Mouse (Mus musculus): ENCODE measurements around the gene D930048N14Rik. TPM values are rescaled to one million over a fixed set of nuclear protein-coding genes. Genes with fewer than 3 reads are reported as not detected.
"Not testable (repeated sequence)": the region's sequence is repeated elsewhere in the genome, so short reads cannot be mapped to it uniquely, and the experiment has no call there.

The D930048N14Rik gene
- polyA plus RNA-seq, 1 experiment from 2014 or later, result 0.95 TPM

GRCm38 (mm10) chr11:51616113-51616512, 34.6 kb upstream of the D930048N14Rik start:
- peak overlapping the region; percentile 77 for H3K9ac ChIP-seq

GRCm38 (mm10) chr11:51617693-51618092, 33.1 kb upstream of the D930048N14Rik start:
- 1% methylated on average over 4 of the region's 4 CpGs for WGBS (ENCODE audit: insufficient replicate concordance)
- H3K9me3 ChIP-seq (replicated peaks), result no peaks in the 10 kb centered on the region
- no peak overlapping the region for H3K4me3 ChIP-seq
- no peak overlapping the region for H3K4me2 ChIP-seq
- no peak for ATAC-seq
- H3K36me3 ChIP-seq, result peaks cover 16% of the 10 kb centered on the region
- H3K4me1 ChIP-seq, result peaks cover 60% of the 10 kb centered on the region
- H3K27ac ChIP-seq, result no peak overlapping the region
- no peak overlapping the region for H3K9ac ChIP-seq
- H3K27me3 ChIP-seq (replicated peaks), result no peaks in the 10 kb centered on the region

More at GRCm38 (mm10) chr11:51616113-51616512, 34.6 kb upstream of the D930048N14Rik start:
- 81% methylated on average over 7 of the region's 7 CpGs for WGBS (ENCODE audit: insufficient replicate concordance)
- peak overlapping the region; percentile 80 for H3K4me2 ChIP-seq
- not testable (repeated sequence) for H3K9me3 ChIP-seq (replicated peaks); ATAC-seq; H3K36me3 ChIP-seq; H3K27me3 ChIP-seq (replicated peaks)
- H3K27ac ChIP-seq, result peak overlapping the region; percentile 91
- peak overlapping the region; percentile 57 for H3K4me3 ChIP-seq
- peaks cover 54% of the 10 kb centered on the region for H3K4me1 ChIP-seq

- H3K27me3 ChIP-seq (replicated peaks), result no peaks in the 10 kb centered on the region
- peak overlapping the region; percentile 79 for H3K4me3 ChIP-seq
- peaks cover 29% of the 10 kb centered on the region for H3K36me3 ChIP-seq
- H3K4me1 ChIP-seq, result peaks cover 60% of the 10 kb centered on the region
- WGBS (ENCODE audit: insufficient replicate concordance), result 33% methylated on average over 8 of the region's 8 CpGs
- H3K9me3 ChIP-seq (replicated peaks), result no peaks in the 10 kb centered on the region
- peak overlapping the region; percentile 42 for H3K9ac ChIP-seq
- H3K27ac ChIP-seq, result peak overlapping the region; percentile 61; the same call in 1 of the 2 replicates
- no peak for ATAC-seq
- H3K4me2 ChIP-seq, result peak overlapping the region; percentile 83
Observed at GRCm38 (mm10) chr11:51618894-51619408, 31.8 kb upstream of the D930048N14Rik start.

DNA sequence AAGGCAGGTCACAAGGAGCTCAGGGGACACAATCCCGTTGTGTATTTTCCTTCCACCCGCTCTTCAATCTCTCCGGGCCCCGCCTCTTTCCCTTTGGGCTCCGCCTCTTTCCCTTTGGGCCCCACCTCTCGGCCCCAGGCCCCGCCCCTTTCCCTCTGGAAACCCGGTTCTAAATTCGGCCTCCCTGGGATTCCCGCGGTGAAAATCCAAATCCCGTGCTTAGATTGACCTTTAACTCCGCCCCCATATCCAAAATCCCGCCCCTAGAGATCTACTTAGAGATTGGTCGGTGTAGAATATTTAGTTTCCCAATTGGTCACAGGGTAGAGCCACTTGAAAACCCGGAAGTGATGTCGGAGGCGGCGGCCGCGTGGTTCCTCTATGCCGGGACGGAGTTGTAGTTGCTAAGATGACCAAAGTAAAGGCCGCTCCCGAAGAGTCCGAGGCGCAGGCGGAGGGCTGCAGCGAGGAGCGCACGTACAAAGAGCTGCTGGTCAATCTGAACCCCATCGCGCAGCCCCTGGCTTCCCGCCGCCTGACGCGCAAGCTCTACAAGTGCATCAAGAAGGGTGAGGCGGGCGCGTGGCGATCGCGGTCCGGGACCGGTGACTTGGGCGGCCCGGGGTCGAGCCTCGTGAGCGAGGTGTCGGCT, 31.2 kb upstream of the D930048N14Rik start, which contains the start of gene Nhp2:
Gene Nhp2 (plus strand): TSS at position 327 of the 652 bp plus-strand sequence.
- Histone ChIP-seq H3K27me3 (replicated peaks) (no peaks in the 10 kb centered on the region), H3K4me2 (peak within 1 kb of the TSS; percentile 83), H3K27ac (peak within 1 kb of the TSS; percentile 61), H3K4me3 (peak within 1 kb of the TSS; percentile 79), H3K36me3 (peaks cover 35% of the 10 kb centered on the region), H3K9me3 (replicated peaks) (no peaks in the 10 kb centered on the region), H3K4me1 (peaks cover 61% of the 10 kb centered on the region), H3K9ac (peak within 1 kb of the TSS; percentile 79)
- under 1% methylated on average over 51 of the region's 51 CpGs for WGBS (ENCODE audit: insufficient replicate concordance)
- ATAC-seq, result peak; percentile 82

DNA sequence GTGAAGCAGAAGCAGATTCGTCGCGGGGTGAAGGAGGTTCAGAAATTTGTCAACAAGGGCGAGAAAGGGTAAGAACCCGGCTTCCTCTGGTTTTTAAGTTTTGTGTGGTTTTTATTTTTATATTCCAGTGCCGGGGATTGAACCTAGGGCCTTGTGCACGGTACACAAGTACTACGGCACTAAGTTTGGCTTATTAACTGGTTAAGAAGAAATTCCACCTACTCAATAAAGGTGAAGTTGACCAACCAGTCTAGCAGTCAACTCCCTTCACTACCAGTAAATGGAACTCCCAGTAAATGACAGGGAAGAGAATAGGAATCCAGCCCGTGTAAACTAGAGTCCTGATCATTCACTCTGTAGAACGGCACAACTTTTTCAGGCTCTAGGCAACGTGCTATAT, 30.7 kb upstream of the D930048N14Rik start:
- H3K9ac ChIP-seq, result peak overlapping the region; percentile 79
- peak overlapping the region; percentile 79 for H3K4me3 ChIP-seq
- no peaks in the 10 kb centered on the region for H3K27me3 ChIP-seq (replicated peaks)
- H3K36me3 ChIP-seq, result peaks cover 40% of the 10 kb centered on the region
- peaks cover 61% of the 10 kb centered on the region for H3K4me1 ChIP-seq
- peak overlapping the region; percentile 61 for H3K27ac ChIP-seq
- peak overlapping the region; percentile 83 for H3K4me2 ChIP-seq
- WGBS (ENCODE audit: insufficient replicate concordance), result under 1% methylated on average over 11 of the region's 11 CpGs
- H3K9me3 ChIP-seq (replicated peaks), result no peaks in the 10 kb centered on the region
- ATAC-seq, result no peak

- H3K4me1 ChIP-seq, result peaks cover 58% of the 10 kb centered on the region
- H3K27me3 ChIP-seq (replicated peaks), result no peaks in the 10 kb centered on the region
- H3K4me3 ChIP-seq, result peak overlapping the region; percentile 79; the same call in 1 of the 2 replicates
- ATAC-seq, result no peak
- peak overlapping the region; percentile 83 for H3K4me2 ChIP-seq
- peaks cover 57% of the 10 kb centered on the region for H3K36me3 ChIP-seq
- H3K27ac ChIP-seq, result no peak overlapping the region
- H3K9me3 ChIP-seq (replicated peaks), result no peaks in the 10 kb centered on the region
- peak overlapping the region; percentile 79 for H3K9ac ChIP-seq
- WGBS (ENCODE audit: insufficient replicate concordance), result 87% methylated on average over 2 of the region's 2 CpGs
Observed at GRCm38 (mm10) chr11:51621776-51622175, 29.0 kb upstream of the D930048N14Rik start.

DNA sequence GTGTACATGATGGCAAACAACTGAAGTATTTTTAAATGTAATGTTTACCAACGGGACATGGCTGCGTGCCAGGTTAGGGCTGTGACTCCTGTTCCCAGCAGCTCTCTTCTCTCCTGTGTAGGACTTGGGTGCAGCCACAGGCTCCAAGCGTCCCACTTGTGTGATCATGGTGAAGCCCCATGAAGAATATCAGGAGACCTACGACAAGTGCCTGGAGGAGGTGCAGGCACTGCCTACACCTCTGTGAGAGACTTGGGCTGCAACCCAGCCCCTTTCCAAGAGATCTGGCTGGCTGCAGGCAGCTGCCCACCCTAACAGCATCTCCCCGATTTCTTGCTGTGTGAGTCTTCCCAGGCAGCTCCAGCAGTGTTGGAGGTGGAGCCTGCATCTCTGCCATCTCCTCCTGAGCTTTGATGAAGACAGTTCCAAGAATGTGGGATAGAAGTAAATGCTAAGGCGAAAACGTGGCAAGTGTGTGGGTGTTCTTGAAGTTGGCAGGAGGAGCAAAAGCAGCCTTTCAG, 27.7 kb upstream of the D930048N14Rik start:
- Histone ChIP-seq H3K4me1 (peaks cover 52% of the 10 kb centered on the region), H3K4me2 (no peak overlapping the region), H3K27ac (no peak overlapping the region), H3K4me3 (no peak overlapping the region), H3K27me3 (replicated peaks) (no peaks in the 10 kb centered on the region), H3K36me3 (peaks cover 70% of the 10 kb centered on the region), H3K9me3 (replicated peaks) (no peaks in the 10 kb centered on the region), H3K9ac (0 out of 2 replicates have a peak overlapping the region, but pooled peaks have one; percentile 0)
- no peak for ATAC-seq
- WGBS (ENCODE audit: insufficient replicate concordance), result 76% methylated on average over 7 of the region's 7 CpGs

- peak overlapping the region; percentile 15; the same call in 1 of the 2 replicates for H3K4me2 ChIP-seq
- peak overlapping the region; percentile 22 for H3K9ac ChIP-seq
- H3K4me1 ChIP-seq, result peaks cover 46% of the 10 kb centered on the region
- peak overlapping the region; percentile 53 for H3K27ac ChIP-seq
- peak; percentile 69; the same call in 1 of the 2 replicates for ATAC-seq
- no peaks in the 10 kb centered on the region for H3K27me3 ChIP-seq (replicated peaks)
- H3K4me3 ChIP-seq, result no peak overlapping the region
- H3K36me3 ChIP-seq, result peaks cover 86% of the 10 kb centered on the region
- H3K9me3 ChIP-seq (replicated peaks), result no peaks in the 10 kb centered on the region
- 63% methylated on average over 5 of the region's 5 CpGs for WGBS (ENCODE audit: insufficient replicate concordance)
Observed at GRCm38 (mm10) chr11:51625187-51625820, 25.4 kb upstream of the D930048N14Rik start.

DNA sequence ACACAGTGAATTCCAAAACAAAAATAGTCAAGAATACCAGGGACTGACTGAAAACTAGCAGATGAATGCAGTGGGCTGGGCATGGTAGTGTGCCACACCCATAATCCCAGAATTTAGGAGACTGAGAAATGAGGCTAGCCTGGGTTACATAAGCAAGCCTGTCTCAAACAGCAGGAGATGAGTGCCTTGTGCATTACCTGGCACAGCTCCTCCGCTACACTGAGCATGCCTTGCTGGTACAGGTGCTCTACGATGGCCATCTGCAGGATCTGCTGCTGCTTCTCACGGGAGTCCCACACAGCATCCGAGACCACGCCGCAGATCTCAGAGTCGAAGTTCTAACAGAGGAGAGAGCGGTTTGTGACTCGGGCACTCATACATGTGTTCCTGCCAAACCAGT, 23.3 kb upstream of the D930048N14Rik start:
- peaks cover 80% of the 10 kb centered on the region for H3K36me3 ChIP-seq
- WGBS (ENCODE audit: insufficient replicate concordance), result 93% methylated on average over 9 of the region's 9 CpGs
- H3K4me3 ChIP-seq, result no peak overlapping the region

DNA sequence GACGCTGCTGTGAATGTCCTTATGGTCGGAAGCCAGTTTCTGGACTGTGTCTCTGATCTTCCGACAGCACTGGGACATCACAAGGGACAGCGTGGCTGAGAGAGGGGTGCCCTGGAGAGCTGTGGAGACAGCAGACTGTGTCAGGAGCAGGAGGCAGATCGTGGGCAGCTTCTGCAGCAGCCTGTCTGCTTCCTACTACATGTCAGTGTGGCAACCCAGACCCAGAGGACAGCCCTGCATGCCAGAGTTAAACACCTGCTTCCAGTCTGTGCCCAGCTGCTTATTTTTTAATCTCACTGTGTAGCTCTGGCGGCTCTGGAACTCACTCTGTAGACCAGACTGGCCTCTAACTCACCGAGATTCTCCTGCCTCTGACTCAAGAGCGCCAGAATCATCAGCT, 22.8 kb upstream of the D930048N14Rik start:
- Histone ChIP-seq H3K9me3 (replicated peaks) (no peaks in the 10 kb centered on the region), H3K4me3 (no peak overlapping the region), H3K4me2 (no peak overlapping the region), H3K4me1 (peaks cover 41% of the 10 kb centered on the region), H3K27ac (no peak overlapping the region), H3K36me3 (peaks cover 75% of the 10 kb centered on the region), H3K27me3 (replicated peaks) (no peaks in the 10 kb centered on the region), H3K9ac (no peak overlapping the region)
- ATAC-seq, result no peak
- 84% methylated on average over 8 of the region's 8 CpGs for WGBS (ENCODE audit: insufficient replicate concordance)

More for the DNA sequence above, 23.3 kb upstream of the D930048N14Rik start:
- H3K4me1 ChIP-seq, result peaks cover 39% of the 10 kb centered on the region
- no peak overlapping the region for H3K9ac ChIP-seq
- no peaks in the 10 kb centered on the region for H3K9me3 ChIP-seq (replicated peaks)
- no peak overlapping the region for H3K27ac ChIP-seq
- no peaks in the 10 kb centered on the region for H3K27me3 ChIP-seq (replicated peaks)
- ATAC-seq, result no peak
- H3K4me2 ChIP-seq, result no peak overlapping the region

GRCm38 (mm10) chr11:51629651-51630314, 21.0 kb upstream of the D930048N14Rik start:
- Histone ChIP-seq H3K4me1 (peaks cover 49% of the 10 kb centered on the region), H3K27me3 (replicated peaks) (no peaks in the 10 kb centered on the region), H3K4me2 (no peak overlapping the region), H3K4me3 (no peak overlapping the region), H3K36me3 (peaks cover 64% of the 10 kb centered on the region), H3K9me3 (replicated peaks) (no peaks in the 10 kb centered on the region), H3K9ac (no peak overlapping the region), H3K27ac (no peak overlapping the region)
- no peak for ATAC-seq
- WGBS (ENCODE audit: insufficient replicate concordance), result 51% methylated on average over 15 of the region's 15 CpGs
